Mouse (Mus musculus): Measurements from ENCODE around the gene Sh3bp1.

Gene Sh3bp1

DNA sequence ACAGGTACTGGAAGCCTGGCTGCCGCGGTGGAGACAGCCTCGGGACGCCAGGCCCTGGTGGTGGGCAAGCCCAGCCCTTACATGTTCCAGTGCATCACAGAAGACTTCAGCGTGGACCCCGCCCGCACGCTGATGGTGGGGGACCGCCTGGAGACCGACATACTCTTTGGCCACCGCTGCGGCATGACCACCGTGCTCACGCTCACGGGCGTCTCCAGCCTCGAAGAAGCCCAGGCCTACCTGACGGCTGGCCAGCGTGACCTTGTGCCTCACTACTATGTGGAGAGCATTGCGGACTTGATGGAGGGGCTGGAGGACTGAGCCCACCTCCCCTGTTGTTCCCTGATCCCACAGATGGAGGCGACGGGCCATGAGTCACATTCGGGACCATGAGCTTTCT lies 18.6 kb downstream of the Sh3bp1 start:
- no peak for DNase-seq

DNA sequence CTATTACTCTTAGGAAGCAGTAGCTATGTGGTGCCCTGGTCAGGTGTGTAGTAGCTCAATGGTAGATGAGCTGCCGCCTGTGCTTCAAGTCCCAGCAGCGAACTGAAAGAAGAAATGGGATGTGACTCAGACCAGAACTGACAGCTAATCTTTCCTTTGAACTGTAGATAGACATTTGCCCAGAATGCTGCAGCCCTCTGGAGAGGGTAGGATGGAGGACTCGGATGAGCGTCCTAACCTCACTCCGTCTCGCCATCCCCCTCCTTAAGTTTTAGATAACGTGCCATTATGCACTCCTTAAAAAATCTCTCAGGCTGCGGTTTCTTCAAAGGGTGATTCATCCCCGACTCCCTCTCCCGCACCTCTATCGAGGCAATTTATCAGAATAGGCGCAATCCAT lies 20.3 kb downstream of the Sh3bp1 start:
- no peak for DNase-seq

DNA sequence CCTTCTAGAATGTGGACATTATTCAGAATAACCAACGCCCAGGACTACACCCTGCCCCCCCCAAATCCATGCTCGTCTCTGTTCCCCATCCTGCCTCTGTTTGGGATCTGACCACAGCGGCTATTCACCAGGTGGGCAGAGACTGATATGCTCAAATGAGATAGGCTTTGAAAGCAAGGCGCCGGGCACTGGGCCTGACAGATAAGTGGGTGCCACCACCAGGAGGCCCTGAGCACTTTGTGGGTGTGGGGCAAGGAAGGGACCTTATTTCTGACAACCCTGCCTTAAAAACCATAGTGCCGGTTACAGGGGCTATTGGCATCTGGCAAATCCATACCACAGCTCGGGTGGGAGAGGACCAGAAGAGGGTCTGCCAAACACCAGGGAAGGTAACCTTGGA lies 23.1 kb downstream of the Sh3bp1 start:
- no peak for DNase-seq

DNA sequence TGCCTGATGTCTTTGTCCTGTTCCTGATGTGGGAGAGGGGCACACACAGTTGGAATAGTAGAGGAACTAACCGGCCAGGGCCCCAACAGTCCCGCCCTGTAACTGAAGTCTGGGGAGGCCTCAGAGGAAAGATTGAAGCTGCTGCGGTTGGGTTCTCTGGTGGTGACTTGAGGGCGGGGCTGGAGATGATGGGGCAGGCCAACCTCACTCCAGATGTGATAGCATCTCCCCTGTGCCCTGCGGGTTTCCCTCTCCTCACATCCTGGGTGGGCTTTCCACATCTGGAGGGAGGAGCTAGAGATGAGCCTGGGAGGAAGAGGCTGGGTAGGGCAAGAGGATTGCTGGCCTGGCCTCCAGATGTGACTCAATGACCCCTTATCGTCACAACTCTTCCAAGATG lies 24.0 kb downstream of the Sh3bp1 start:
- DNase-seq, result no peak

DNA sequence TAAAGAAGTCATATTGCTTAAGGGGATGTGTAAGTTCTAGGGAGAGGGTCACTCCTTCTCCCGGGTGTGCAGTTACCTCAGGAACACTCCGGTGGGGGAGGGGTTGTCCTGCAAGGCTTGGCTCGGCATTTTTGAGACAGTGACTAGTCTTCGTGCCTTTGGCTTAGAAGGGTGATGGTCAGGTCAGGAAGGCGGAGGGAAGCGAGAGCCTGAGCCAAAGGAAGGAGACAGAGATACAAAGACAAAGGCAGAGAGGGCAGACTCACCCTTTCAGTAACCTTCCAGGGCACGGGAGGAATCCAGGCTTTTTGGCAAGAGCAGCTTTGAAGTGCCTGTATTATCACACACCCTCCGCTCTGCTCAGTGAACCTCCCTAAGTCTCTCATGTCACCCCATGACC lies 25.6 kb downstream of the Sh3bp1 start:
- DNase-seq, result no peak

DNA sequence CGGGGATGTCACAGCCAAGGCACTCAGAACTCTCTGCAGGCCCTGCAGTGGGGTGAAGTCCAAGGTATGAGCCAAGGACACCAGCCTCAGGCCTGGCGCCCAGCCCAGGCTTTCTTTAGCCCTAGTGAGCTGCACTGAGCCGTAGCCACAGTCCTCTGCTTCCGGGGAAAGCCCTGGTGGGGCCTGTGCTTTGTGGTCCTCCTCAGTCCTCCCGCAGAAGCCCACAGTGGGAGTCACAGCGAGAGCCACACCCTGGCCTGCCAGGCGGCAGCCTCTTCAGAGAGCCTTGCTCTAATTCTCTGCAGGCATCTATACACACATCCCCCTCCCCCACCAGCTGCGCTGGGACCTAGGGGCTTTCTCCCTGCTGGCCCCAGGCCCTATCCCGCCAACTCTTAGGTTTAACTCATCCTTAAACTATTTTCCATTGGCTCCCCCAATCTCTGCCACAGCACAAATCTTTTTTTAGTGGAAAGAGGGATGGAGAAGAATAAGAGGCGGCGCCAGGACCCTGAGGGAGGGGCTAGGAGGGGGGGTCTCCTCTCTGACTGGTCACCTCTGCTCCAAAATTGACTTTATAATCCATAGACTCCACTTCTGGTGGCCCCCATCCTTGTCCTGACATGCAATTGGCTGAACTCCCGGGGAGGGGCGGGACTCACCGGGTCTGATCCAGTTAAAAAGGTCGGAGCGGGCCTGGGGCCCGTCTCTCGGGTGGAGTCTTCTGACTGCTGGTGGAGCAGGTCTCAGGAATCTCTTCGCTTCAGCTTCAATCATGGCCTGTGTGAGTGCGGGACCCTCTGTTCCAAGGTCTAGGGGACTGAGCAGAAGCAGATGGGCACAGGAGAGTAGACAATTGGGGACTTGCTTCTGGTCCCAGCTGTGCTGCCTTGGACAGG lies 26.7 kb downstream of the Sh3bp1 start, which contains the start of gene Lgals1:
TSS of gene Lgals1 (plus strand) at position 705 of the 899 bp plus-strand sequence.
- peak; percentile 58 for DNase-seq

DNA sequence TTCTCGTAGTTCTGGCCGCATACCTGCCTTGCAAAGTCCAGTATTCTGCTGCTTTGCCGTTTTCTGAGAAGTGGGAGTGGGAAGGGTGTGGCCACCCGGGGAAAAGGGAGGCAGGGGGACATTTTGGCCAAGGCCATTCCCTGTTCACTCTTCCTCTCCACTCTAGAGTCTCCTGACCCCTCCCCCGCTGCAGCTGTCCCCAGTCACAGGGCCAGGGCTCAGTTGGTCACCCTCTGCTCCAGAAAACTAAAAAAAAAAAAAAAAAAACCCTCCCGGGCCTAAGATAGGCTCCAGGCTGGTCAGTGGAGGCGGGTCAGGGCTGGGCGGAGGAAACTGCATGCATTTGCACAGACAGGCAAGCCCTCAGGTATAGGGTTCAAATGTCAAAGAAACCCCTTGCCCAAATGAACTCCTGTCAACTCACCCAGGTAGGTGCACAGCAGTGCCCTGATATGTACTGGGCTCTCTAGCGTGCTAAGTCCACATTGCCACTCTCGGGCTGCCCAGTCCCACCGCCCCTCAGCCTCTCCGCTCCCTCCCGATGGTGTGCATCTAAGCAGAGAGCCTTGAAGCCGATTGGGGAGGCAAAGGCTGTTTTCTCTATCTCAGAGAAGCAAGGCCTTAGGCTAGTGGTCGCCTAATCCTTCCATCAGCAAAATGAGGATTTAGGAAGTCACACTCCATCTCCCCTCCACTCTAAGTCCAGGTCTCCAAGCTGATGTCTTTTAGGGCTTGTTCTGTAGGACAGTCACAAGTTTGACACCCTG lies 27.6 kb downstream of the Sh3bp1 start:
- no peak for DNase-seq

DNA sequence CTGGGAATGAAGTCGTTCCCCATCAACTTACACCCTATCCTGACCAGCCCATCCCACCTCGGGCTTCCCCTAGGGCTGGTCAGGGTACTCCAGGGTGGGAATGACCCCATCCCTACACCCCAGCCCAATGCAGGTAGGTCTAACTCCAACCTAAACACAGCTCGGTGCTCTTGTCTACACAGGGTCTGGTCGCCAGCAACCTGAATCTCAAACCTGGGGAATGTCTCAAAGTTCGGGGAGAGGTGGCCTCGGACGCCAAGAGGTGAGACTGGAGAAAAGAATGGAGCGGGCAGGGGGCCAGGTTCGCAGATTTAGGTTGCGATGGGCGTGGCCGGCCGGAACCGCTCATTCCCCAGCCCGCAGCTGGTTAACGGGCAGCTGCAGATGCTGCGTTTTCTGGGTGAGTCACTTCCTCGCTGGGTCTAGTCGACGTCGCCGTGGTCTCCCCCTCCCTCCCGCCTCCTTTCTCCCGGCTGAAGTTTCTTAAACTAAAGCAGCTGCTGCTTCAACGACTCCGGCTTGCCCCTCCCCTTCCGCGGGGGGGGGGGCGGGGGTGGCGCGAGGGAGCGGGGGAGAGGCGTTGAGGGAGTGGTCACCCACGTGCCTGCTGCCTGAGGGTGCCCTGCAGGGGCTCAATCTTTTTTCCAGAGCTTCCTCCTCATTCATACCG lies 28.4 kb downstream of the Sh3bp1 start:
- DNase-seq, result peak; percentile 46

DNA sequence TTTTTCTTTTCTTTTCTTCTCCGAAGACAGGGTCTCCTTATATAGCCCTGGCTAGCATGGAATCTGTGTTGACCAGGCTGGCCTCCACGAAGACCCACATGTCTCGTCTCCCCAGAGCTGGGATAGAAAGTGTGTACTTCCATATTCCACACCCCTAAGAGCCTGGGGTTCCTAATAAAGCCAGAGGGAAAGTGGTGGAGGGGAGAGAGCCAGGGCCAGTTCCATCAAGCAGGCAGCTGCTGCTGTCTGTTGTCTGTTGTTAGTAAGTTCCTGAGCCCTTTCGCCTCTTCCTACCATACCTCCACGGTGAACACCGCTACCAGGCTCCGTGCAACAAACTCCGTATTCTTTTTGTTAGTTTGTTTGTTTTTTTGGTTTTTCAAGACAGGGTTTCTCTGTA lies 29.0 kb downstream of the Sh3bp1 start:
- no peak for DNase-seq

DNA sequence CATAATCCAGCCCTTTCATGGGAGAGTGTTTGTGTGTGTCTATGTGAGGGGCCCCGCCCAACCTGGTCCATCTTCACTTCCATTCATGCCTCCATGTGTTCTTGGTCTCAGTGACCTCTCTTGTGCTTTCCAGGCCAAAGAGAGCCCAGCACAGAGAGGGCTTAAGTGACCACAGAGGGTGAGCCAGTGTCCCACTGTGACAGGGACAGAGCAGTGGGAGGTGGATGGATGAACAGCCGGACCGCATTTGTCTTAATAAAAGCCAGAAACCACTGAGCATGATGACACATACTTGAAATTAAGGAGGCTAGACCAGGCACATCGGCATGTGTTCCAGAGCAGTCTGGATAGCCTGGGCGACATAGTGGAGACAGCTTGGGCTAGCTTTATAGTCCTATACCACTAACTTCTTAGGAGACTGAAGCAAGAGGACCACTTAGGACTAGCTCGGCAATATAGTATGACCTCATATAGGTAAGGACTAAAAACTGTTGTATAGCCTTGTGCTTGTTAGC lies 30.7 kb downstream of the Sh3bp1 start:
- no peak for DNase-seq

DNA sequence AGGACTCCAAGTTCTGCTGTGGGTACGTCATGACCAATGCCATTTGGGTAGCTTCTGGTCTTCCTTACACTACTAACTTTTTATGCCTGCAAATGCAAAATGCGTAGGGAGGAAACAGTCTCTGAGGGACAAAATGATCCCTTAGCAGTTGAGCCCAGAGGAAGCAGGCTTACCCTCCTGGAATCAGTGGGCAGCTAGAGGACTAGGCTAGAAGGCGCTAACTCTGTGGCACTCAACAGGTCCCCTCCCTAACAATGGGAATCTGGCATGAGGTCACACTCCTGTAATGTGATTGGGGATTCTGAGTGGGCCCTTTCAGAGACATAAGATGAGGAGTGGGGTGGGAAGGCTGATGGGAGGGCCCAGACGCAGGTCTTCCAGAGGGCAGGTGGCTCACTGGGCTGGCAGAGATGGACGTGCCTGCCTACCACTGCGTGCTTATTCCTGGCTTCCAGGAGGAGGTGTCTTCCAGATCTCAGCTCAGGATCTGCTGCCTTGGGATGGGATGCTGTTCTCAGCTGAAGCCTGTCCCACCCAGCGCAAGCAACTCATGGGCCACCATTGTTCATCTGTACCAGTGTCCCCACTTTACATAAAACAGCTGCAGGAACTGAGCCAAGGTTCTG lies 31.3 kb downstream of the Sh3bp1 start:
- DNase-seq, result no peak

DNA sequence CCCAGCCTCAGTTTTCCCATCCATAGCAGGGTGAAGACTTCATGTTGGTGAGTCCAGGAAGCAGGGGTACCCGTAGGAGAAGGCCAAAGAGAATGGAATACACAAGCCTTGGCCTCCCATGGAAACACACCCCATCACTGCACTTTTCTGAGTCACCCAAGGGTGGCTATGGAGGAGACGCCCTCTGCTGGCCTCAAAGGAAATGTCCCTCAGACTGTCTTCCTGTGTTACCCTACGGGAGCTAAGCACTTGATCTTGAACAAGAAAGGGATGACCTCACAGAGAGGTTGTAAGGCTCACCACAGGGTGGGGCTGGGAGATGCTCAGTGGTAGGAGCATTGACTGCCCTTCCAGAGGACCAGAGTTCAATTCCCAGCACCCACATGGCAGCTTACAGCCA lies 32.0 kb downstream of the Sh3bp1 start:
- no peak for DNase-seq

DNA sequence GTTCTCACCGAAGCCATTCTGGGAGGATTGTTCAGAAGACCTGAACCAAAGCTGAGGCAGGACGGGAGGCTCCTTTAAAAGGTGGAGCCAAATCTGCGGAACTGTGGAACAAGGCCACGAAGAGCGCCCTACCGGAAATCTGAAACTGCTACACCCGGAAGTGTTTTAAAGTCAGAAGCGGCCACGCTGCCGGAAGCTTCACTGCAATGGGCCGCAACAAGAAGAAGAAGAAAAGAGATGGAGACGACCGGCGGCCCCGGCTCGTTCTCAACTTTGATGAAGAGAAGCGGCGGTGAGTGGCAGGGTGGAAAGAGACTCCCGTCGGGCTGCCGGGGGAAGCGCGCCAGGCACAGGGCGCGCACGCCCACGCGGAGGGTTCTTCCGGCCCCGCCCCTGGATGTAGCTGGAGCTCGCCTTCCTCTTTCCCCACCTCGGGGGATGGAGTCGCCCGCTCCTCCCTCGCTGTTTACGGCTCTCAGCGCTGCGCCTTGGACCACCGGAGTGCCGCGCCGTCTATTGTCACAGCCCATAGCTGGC lies 35.3 kb downstream of the Sh3bp1 start, which contains the start of gene Nol12:
TSS of gene Nol12 (plus strand) at position 150 of the 537 bp plus-strand sequence.
- DNase-seq, result peak; percentile 79

DNA sequence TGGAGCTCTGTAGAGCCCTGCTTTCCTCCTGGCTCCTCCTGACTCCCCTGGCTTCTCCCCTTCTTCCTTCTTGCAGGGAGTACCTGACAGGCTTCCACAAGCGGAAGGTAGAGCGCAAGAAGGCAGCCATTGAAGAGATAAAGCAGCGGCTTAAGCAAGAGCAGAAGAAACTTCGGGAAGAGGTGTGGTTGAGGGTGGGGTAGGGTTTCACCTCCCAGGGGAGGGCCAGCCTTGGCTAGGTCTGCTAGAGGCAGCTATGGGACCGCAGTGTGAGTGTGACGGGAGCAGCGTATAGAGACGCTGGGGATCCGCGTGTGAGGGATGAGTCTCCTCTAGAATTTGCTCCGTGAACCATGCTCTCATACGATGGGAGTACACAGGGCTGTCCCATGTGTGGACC lies 36.8 kb downstream of the Sh3bp1 start:
- DNase-seq, result no peak

DNA sequence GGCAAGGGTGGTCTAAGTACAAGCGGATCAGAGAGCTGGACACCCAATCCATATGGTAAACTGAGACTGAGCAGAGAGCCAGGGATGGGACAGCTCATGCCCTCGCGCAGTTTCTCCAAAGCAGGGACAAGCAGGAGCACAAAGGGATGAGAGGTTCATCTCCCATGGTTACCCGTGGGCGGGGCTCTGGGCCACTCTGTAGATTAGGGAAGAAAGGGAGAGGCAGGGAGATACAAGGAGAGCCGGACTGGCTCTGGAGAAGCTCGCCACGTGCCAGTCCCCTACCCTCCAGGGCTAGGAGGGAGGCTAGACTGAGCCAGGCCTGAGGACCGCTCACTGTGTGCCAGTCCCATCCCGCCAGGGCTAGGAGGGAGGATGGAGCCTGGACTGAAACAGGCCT lies 37.7 kb downstream of the Sh3bp1 start:
- DNase-seq, result no peak

DNA sequence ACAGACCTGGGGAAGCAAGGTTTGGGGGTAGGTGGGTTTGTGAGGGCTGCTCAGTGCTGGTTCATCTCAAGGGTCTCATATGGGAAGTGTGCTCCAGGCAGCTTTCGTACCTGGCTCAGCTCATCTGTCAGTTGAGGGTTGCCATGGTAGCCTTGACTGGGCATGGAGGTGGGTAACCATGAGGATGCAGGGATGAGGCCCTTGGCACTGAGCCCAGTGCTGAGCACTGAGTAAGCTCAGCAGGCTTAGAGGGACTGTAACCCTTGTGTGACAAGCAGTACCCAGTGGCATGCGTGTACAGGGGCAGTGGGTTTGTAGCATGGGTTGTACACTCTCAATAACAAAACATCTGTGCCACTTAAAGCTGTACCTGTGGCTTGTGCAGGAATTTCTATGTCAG lies 38.4 kb downstream of the Sh3bp1 start:
- DNase-seq, result no peak

DNA sequence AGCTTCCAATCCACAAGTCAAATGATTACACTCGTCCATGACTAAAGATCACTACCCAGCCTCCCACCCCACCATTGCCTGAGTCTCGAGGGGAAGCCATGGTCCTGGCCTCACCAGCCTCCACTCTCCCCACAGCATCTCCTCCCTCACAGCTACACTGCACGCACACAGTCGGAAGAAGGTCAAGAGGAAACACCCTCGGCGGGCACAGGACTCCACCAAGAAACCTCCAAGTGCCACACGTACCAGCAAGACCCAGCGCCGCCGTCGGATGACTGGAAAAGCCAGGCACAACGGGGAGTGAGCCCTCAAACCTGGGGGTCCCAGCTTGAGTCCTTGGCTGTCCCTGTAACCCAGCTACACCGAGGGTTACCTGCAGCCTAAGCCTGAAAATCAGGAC lies 40.8 kb downstream of the Sh3bp1 start:
- no peak for DNase-seq

DNA sequence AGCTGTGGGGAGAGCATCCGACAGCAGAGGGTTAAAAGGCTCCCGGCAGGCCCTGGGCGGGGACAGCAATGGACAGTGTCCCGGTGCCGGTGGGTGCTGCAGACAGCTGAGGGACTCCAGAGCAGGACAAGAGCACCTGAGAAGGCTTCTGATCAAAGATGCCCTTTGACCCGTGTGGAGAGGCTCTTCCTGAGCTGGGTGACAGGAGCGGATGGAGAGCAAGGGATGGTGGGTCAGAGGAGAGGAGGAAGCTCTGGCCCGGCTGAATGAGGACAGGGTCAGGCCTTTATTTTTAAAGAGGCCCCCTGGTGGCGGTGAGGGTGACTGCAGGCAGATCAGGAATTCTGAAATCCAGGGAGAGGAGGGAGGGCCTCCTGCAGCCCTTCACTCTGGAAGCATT lies 43.1 kb downstream of the Sh3bp1 start:
- peak; percentile 79 for DNase-seq

DNA sequence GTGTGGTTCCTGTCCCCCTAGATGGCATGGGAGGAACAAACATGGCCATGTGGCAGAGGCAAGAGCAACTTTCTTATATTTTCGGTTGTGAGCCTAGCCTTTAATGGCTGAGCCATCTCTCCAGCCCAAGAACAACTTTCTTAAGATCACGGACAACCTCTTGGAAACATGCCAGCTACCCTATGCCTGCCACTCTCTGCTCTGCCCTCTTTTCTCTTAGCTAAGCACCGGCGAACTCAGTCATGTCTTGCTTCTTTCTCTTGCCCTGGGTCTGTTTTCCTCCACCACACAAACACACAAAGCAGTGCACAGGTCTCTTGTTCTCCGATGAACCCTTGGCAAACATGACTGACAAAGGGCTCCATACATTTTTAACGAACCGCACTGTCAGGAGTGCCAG lies 46.7 kb downstream of the Sh3bp1 start:
- no peak for DNase-seq

DNA sequence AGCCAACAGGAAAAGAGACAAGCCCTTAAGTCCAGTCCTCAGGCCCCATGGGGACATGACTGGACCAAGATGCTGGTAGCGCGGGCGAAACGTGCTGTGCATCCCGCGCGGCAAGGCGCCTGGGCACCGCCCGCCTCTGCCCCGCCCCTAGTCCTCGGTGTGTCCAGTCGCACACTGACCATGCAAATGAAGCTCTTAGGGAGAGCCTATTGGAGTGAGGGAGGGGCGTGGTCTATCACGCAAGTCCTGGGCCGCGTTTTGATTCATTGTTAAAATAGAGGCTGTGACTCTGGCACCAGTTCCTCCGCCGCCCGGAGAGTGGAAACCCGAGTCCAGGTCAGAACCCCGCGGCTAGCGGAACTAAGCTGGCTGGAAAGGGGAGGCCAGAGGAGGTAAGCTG lies 48.1 kb downstream of the Sh3bp1 start, which contains the start of gene Triobp:
TSS of gene Triobp (plus strand) at position 68 of the 400 bp plus-strand sequence.
- peak; percentile 77 for DNase-seq

DNA sequence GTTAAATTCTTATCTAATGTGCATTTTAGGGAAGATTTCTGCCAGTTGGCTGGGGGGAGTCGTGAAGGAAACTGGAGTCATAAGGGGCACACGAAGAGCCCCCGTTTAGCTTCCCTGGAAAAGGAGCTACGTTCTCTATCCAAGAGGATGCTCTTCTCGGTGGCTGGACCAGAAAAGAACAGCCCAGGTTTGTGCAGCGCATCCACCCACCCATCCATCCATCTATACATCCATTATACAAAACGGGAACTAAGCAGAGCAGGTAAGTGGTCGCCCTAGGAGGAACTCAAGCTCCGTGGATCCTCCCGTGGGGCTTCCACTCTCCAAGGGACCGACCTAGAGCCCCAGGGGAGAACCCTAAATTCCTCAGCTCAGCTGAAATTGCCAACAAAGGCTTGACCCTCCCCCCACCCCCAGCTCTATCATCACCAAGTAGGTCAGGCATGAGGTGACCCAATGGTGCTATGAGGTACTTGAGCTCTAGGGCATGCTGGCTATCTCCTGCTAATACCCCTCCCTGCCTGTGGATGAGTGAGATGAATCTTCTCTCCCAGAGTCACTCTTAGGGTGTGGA lies 48.7 kb downstream of the Sh3bp1 start:
- DNase-seq, result no peak

DNA sequence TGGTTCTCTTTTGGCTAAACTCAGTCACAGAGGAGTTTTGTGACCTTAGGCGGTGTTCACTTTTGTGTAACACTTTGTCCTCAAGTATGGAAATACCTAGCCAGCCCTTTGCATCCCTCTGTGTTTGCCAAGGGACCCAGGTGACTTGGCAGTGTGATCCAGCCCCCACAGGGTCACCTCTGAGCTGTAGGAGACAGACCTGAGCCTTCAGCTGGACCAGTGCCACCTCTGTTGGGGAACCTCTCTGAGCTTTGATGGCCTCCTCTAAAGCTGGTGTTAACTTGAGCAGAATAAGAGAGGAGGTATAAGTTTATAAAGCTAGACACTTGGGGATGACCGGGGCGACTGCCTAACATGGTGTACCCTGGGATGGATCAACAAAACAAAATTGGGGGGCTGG lies 49.3 kb downstream of the Sh3bp1 start:
- no peak for DNase-seq

Measured in right cerebral cortex, postnatal 4 days (tissue).